Mouse (Mus musculus) liver, adult 2 months (tissue): Measurements from ENCODE around the gene Mei1.

Source experiments
- CTCF ChIP-seq: fragments of 200-500 bp; IDR thresholded peaks from 2 replicates; pipeline ENCODE4 v1.5.1; 2011; ENCODE audit warnings: low read depth, low read length, control low read depth
- POLR2A ChIP-seq: fragments of 200-500 bp; IDR thresholded peaks from 2 replicates; pipeline ENCODE4 v1.6.1; 2011; ENCODE audit warnings: low read length, control low read depth; ENCODE audit not compliant: insufficient read depth; ENCODE audit errors: extremely low read depth

DNA sequence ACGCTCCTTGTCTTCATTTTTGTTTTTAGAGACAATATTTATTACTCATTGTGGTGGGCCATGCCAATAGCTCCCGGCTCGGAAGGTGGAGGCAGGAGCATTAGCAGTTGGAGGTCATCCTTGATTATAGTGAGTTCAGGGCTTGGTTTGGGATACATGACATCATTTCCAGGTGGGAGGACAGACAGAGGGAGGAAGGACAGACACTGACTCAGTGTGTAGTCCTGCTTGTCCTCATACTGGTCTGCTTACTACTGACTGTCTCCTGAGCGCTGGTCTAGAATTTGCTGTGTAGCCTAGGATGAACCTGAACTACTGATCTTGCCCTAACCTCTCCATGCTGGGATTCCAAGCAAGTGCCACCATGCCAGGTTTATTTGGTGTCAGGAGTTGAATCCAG, 36.0 kb upstream of the Mei1 start, which contains the start of gene Desi1:
- TF ChIP-seq POLR2A: no peak
- TF ChIP-seq CTCF: no peak
